Mouse (Mus musculus) liver, adult 2 months (tissue): ENCODE data around the gene Pax5. TPM values are rescaled to one million over a fixed set of nuclear protein-coding genes. Genes with fewer than 3 reads are reported as not detected.

Experiments
- DNase-seq: peaks from one replicate; pipeline ENCODE4 v3.0.0-alpha.2; 2011; ENCODE audit warnings: low read depth, low spot score; ENCODE audit errors: extremely low read depth
- H3K27ac ChIP-seq: fragments of 200-500 bp; replicated peaks from 2 replicates; pipeline ENCODE4 v1.5.1; 2012; ENCODE audit warnings: low read depth, mild to moderate bottlenecking, control low read depth, inconsistent platforms, low read length; ENCODE audit not compliant: insufficient read depth
- H3K27me3 ChIP-seq: fragments of 200-500 bp; 2 replicates; pipeline ENCODE4 v1.6.1; 2012; ENCODE audit warnings: mild to moderate bottlenecking, moderate library complexity, low read length, inconsistent platforms; ENCODE audit not compliant: control insufficient read depth, insufficient read depth
- H3K36me3 ChIP-seq: fragments of 200-500 bp; 2 replicates; pipeline ENCODE4 v1.6.1; 2012; ENCODE audit warnings: low read length, inconsistent platforms; ENCODE audit not compliant: control insufficient read depth, insufficient read depth
- H3K4me1 ChIP-seq: fragments of 200-500 bp; 2 replicates; pipeline ENCODE4 v1.6.1; 2011; ENCODE audit warnings: low read length; ENCODE audit not compliant: control insufficient read depth, insufficient read depth
- H3K4me3 ChIP-seq: fragments of 200-500 bp; 2 replicates; pipeline ENCODE4 v1.5.1; 2011; ENCODE audit warnings: low read depth, mild to moderate bottlenecking, control low read depth, low read length, moderate library complexity; ENCODE audit not compliant: insufficient read depth
- H3K79me2 ChIP-seq: fragments of 200-500 bp; 2 replicates; pipeline ENCODE4 v1.6.1; 2012; ENCODE audit warnings: inconsistent platforms, mild to moderate bottlenecking, low read length, moderate library complexity; ENCODE audit not compliant: control insufficient read depth, insufficient read depth
- H3K9ac ChIP-seq: fragments of 200-500 bp; 2 replicates; pipeline ENCODE4 v1.6.1; 2012; ENCODE audit warnings: low read depth, mild to moderate bottlenecking, control low read depth, inconsistent platforms, low read length
- CTCF ChIP-seq: fragments of 200-500 bp; IDR thresholded peaks from 2 replicates; pipeline ENCODE4 v1.5.1; 2011; ENCODE audit warnings: low read depth, low read length, control low read depth
- POLR2A ChIP-seq: fragments of 200-500 bp; IDR thresholded peaks from 2 replicates; pipeline ENCODE4 v1.6.1; 2011; ENCODE audit warnings: low read length, control low read depth; ENCODE audit not compliant: insufficient read depth; ENCODE audit errors: extremely low read depth
- WGBS: fragments of 180-500 bp; shearing (Covaris S2); methylation state at CpG from one replicate; pipeline ENCODE4 v1.1.7; 2018; 5-methylcytosine and 5-hydroxymethylcytosine counted together
- polyA plus RNA-seq: library from polyadenylated mRNA; depleted of rRNA; stranded (reverse); fragments of >200 nt; gene quantifications from 2 replicates; pipeline ENCODE4 v1.2.3, GENCODE M21; 2012
- total RNA-seq: library from RNA; depleted of rRNA; stranded (reverse); fragments of >200 nt; gene quantifications from 2 replicates; pipeline ENCODE4 v1.2.3, GENCODE M21; 2014

Pax5 gene
- total and polyA plus RNA-seq, 2 experiments, result 0.18 to 1.4 TPM

DNA sequence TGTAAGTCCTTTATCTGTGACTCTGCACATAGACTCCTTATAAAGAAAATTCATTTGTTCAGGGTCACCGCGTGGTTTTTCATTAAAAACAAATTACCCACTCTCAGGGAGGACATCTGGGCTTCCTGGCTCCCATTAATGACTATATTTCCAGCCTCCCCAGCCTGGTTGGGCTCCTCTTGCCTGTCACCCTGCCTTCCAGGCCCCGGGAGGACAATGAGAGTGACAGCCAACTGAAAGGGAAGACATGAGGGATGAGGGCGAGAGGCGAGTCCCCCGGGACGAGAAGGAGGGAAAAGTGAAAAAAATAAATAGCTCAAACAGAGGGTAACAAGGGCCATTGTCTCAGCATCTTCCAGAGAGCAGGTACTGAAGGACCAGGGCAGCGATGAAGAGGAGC lies 149.3 kb downstream of the Pax5 start:
- 78% methylated on average over 8 of the region's 8 CpGs for WGBS
- no peak overlapping the region for H3K9ac ChIP-seq
- no peak overlapping the region for H3K4me3 ChIP-seq
- H3K27ac ChIP-seq, result no peak overlapping the region
- no peaks in the 10 kb centered on the region for H3K27me3 ChIP-seq
- TF ChIP-seq CTCF (no peak), POLR2A (no peak)
- no peaks in the 10 kb centered on the region for H3K36me3 ChIP-seq
- H3K79me2 ChIP-seq, result no peaks in the 10 kb centered on the region
- no peak for DNase-seq
- H3K4me1 ChIP-seq, result no peaks in the 10 kb centered on the region

DNA sequence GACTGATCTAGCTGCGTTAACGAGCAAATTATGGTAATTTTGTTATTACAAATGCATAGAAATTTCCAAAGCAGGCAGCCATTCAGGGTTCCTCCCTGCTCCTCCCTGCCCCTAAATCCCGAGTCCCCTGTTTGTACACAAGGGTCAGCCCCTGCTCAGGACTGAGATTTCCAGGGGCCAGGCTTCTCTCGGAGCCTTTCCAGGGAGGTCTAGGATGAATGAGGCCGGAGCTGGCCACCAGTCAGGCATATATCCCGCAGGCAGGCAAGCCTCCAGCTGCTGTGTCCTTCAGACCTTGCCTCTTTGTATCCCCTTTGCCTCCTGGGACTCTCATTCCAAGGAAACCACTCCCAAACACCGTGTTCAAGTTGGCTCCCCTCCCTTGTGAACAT lies 151.7 kb downstream of the Pax5 start:
- no peaks in the 10 kb centered on the region for H3K27me3 ChIP-seq

DNA sequence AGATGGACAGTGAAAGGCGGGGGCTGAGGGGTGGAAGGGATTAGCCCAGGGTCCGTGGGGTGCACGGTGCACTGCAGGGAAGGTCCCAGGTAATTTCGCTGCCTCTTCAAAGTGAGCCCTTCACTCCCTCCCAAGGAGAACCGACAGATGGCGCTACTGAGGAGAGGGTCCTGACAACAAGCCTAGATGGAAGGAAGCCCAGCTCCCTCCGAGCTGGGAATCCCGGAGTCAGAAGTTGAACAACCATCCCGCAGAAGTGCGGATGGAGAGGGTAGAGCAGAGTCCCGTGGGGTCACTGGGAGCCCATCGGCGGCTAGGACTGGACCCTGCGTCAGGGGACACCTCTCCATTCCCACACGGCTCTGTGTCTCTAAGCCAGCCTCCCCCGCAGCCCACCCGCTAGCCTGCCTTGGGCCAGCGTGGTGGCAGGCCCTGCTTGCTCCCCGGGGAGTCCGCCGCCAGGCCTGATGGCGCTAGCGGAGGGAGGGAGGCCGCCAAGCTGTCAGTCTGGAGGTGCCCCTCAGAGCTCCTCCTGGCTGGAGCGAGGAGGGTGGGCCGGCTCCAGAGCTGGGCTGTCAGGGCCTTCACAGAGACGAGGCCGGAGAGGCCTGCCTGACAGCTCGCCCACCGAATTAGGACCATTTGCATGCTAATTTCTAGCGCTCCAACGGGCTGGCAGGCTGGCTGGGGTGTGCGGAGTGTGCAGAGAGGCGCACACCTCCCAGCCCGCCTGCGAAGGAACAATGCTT lies 152.3 kb downstream of the Pax5 start:
- Histone ChIP-seq H3K36me3 (no peaks in the 10 kb centered on the region), H3K27ac (no peak overlapping the region), H3K4me1 (no peaks in the 10 kb centered on the region), H3K27me3 (no peaks in the 10 kb centered on the region), H3K4me3 (no peak overlapping the region), H3K9ac (no peak overlapping the region), H3K79me2 (no peaks in the 10 kb centered on the region)
- no peak for DNase-seq
- WGBS, result 7% methylated on average over 36 of the region's 36 CpGs
- TF ChIP-seq POLR2A (no peak), CTCF (peak; percentile 42; the same call in 1 of the 2 replicates)

More for the DNA sequence above, 151.7 kb downstream of the Pax5 start:
- Histone ChIP-seq H3K4me3 (no peak overlapping the region), H3K79me2 (no peaks in the 10 kb centered on the region), H3K36me3 (no peaks in the 10 kb centered on the region), H3K27ac (no peak overlapping the region), H3K4me1 (no peaks in the 10 kb centered on the region), H3K9ac (no peak overlapping the region)
- no peak for DNase-seq
- WGBS, result 19% methylated on average over 7 of the region's 7 CpGs
- TF ChIP-seq CTCF, result no peak

GRCm38 (mm10) chr4:44556586-44557281 lies 153.6 kb downstream of the Pax5 start:
- no peaks in the 10 kb centered on the region for H3K79me2 ChIP-seq
- no peak overlapping the region for H3K4me3 ChIP-seq
- no peaks in the 10 kb centered on the region for H3K36me3 ChIP-seq
- no peaks in the 10 kb centered on the region for H3K27me3 ChIP-seq
- no peak overlapping the region for H3K27ac ChIP-seq
- TF ChIP-seq CTCF (no peak), POLR2A (no peak)
- no peak overlapping the region for H3K9ac ChIP-seq
- H3K4me1 ChIP-seq, result no peaks in the 10 kb centered on the region
- WGBS, result 94% methylated on average over 9 of the region's 9 CpGs
- no peak for DNase-seq

DNA sequence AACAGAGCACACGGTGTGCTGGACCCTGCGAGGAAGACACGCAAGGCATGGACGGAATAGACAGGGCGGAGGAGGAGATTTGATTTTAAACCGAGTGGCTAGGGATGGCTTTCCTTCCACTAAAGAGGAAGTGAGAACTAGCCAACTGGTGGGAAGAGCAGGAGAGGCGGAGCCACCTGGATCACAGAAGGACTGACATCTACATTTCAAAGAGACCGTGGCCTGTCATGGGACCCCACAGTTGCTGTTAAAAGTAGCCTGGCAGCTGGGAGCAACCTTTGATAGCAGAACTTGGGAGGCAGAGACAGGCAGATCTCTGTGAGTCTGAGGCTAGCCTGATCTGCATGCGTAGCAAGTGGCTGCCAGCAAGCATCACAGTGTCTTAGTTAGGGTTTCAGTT lies 154.7 kb downstream of the Pax5 start:
- Histone ChIP-seq H3K27ac (no peak overlapping the region), H3K9ac (no peak overlapping the region), H3K79me2 (no peaks in the 10 kb centered on the region), H3K36me3 (no peaks in the 10 kb centered on the region), H3K4me1 (no peaks in the 10 kb centered on the region), H3K4me3 (no peak overlapping the region), H3K27me3 (no peaks in the 10 kb centered on the region)
- WGBS, result 80% methylated on average over 9 of the region's 9 CpGs
- TF ChIP-seq CTCF (no peak), POLR2A (no peak)
- DNase-seq, result no peak

GRCm38 (mm10) chr4:44551470-44551869 lies 158.8 kb downstream of the Pax5 start:
- Histone ChIP-seq H3K4me3 (no peak overlapping the region), H3K36me3 (no peaks in the 10 kb centered on the region), H3K27ac (no peak overlapping the region), H3K27me3 (no peaks in the 10 kb centered on the region), H3K9ac (no peak overlapping the region), H3K79me2 (no peaks in the 10 kb centered on the region), H3K4me1 (no peaks in the 10 kb centered on the region)
- WGBS, result 83% methylated on average over 12 of the region's 12 CpGs
- no peak for TF ChIP-seq POLR2A
- TF ChIP-seq CTCF, result no peak
- no peak for DNase-seq
